22 mouse cellular contexts compared by ENCODE assay signal in genomic region chr9:23136511-23136910, GRCm38 (mm10).
"Had no signal": no experiment of that assay in that cellular context is flagged by ENCODE, and none has a peak within 500 bp of the region (broad histone marks: within the 10 kb centered on the region; RNA-seq: fewer than 3 reads in every experiment).

No protein-coding gene starts in this region.

- H3K4me1 ChIP-seq: neural tube, embryonic 12.5 days had no signal

- H3K27ac ChIP-seq: kidney, embryonic 15.5 days; limb, embryonic 12.5 days; limb, embryonic 15.5 days; liver, embryonic 14.5 days; macrophage; neural tube, embryonic 12.5 days; stomach, postnatal 0 days had no signal

- H3K27me3 ChIP-seq: kidney, embryonic 15.5 days; limb, embryonic 12.5 days; limb, embryonic 15.5 days; neural tube, embryonic 12.5 days had no signal

- H3K4me2 ChIP-seq: kidney, embryonic 15.5 days; limb, embryonic 12.5 days; limb, embryonic 15.5 days; liver, embryonic 11.5 days; lung, embryonic 14.5 days; midbrain, embryonic 11.5 days; neural tube, embryonic 12.5 days had no signal

- H3K9ac ChIP-seq: kidney, embryonic 15.5 days; limb, embryonic 12.5 days; limb, embryonic 15.5 days; liver, embryonic 14.5 days; liver, postnatal 0 days; lung, embryonic 14.5 days; neural tube, embryonic 12.5 days had no signal

- H3K4me3 ChIP-seq: kidney, embryonic 15.5 days; limb, embryonic 12.5 days; limb, embryonic 15.5 days; neural tube, embryonic 12.5 days had no signal

- ATAC-seq: liver, postnatal 0 days; lung, postnatal 0 days had no signal

- H3K9me3 ChIP-seq: kidney, embryonic 15.5 days; limb, embryonic 12.5 days; limb, embryonic 15.5 days; neural tube, embryonic 12.5 days had no signal

- DNase-seq: kidney, adult 8-10 months; kidney, postnatal 10 days; kidney, postnatal 36 days; left cerebral cortex, postnatal 4 days; liver, postnatal 0 days; lung, embryonic 14.5 days; midbrain, embryonic 14.5 days; retina, postnatal 1 day; right cerebral cortex, postnatal 25 days; thymus, adult 2 months; thymus, postnatal 14 days; thymus, postnatal 4 days had no signal

- H3K36me3 ChIP-seq: kidney, embryonic 15.5 days; limb, embryonic 12.5 days; limb, embryonic 15.5 days; neural tube, embryonic 12.5 days had no signal
